Mouse (Mus musculus) kidney, postnatal 4 days (tissue): ENCODE results near the gene Pdzd2.

Experiments
- DNase-seq, 2 experiments: peaks; one replicate each; pipeline ENCODE4 v3.0.0; 2021; ENCODE audit warnings: mixed read lengths in 2 of 2

Gene Pdzd2

GRCm38 (mm10) chr15:12337030-12337778, 402.5 kb downstream of the Pdzd2 start:
- DNase-seq = no peak

GRCm38 (mm10) chr15:12334381-12334780, 405.3 kb downstream of the Pdzd2 start:
- DNase-seq = no peak

- DNase-seq = no peak
Observed at GRCm38 (mm10) chr15:12331300-12331699, 408.4 kb downstream of the Pdzd2 start.

GRCm38 (mm10) chr15:12330892-12331291, 408.8 kb downstream of the Pdzd2 start:
- no peak for DNase-seq

- DNase-seq = no peak
Observed at GRCm38 (mm10) chr15:12330389-12330788, 409.3 kb downstream of the Pdzd2 start.

- DNase-seq = no peak
Observed at GRCm38 (mm10) chr15:12324326-12324725, 415.4 kb downstream of the Pdzd2 start.

- DNase-seq = no peak
Observed at GRCm38 (mm10) chr15:12322676-12323402, 416.9 kb downstream of the Pdzd2 start.

- peak in 1 of 2 experiments; percentile 64 for DNase-seq
Observed at GRCm38 (mm10) chr15:12321788-12322621, 417.7 kb downstream of the Pdzd2 start, which contains the start of gene 1810049J17Rik. Gene 1810049J17Rik (minus strand): TSS chr15:12321899.

GRCm38 (mm10) chr15:12321091-12321787, 418.5 kb downstream of the Pdzd2 start, which contains the start of gene Golph3:
Gene Golph3 (plus strand): TSS chr15:12321450.
- peak; percentile 98 to 99 for DNase-seq

GRCm38 (mm10) chr15:12320441-12321090, 419.2 kb downstream of the Pdzd2 start:
- DNase-seq = no peak

- DNase-seq = no peak
Observed at GRCm38 (mm10) chr15:12319889-12320288, 419.8 kb downstream of the Pdzd2 start.

GRCm38 (mm10) chr15:12318451-12318850, 421.3 kb downstream of the Pdzd2 start:
- no peak for DNase-seq

GRCm38 (mm10) chr15:12317290-12317689, 422.4 kb downstream of the Pdzd2 start:
- DNase-seq = no peak

- no peak for DNase-seq
Observed at GRCm38 (mm10) chr15:12315996-12316395, 423.7 kb downstream of the Pdzd2 start.

- no peak for DNase-seq
Observed at GRCm38 (mm10) chr15:12314584-12314983, 425.1 kb downstream of the Pdzd2 start.

- DNase-seq = no peak
Observed at GRCm38 (mm10) chr15:12313255-12313654, 426.5 kb downstream of the Pdzd2 start.

- no peak for DNase-seq
Observed at GRCm38 (mm10) chr15:12311465-12311864, 428.3 kb downstream of the Pdzd2 start.

GRCm38 (mm10) chr15:12310676-12311075, 429.0 kb downstream of the Pdzd2 start:
- no peak for DNase-seq
